ENCODE assay signal across 14 mouse cellular contexts in genomic region chr2:173172386-173172785, GRCm38 (mm10). TPM values are rescaled to one million over a fixed set of nuclear protein-coding genes. Genes with fewer than 3 reads are reported as not detected.
DNase-seq lines count a peak whose midpoint lies in the region; ATAC-seq and TF ChIP-seq lines count a peak whose summit lies in the region.
"Had no signal": no experiment of that assay in that cellular context is flagged by ENCODE, and none has a peak within 500 bp of the region (broad histone marks: within the 10 kb centered on the region; RNA-seq: fewer than 3 reads in every experiment).

No protein-coding gene starts in this region.

- H3K4me3 ChIP-seq in intestine, embryonic 14.5 days (ENCODE audit: low read depth, low read length), result no peak overlapping the region
- H3K4me3 ChIP-seq in intestine, embryonic 15.5 days (replicated peaks), result no peak overlapping the region
- no peak overlapping the region for H3K4me3 ChIP-seq in bone marrow, adult 2 months (replicated peaks; ENCODE audit: control insufficient read depth, low read depth, low read length)

- H3K4me2 ChIP-seq in intestine, embryonic 14.5 days (ENCODE audit: low read length), result no peak overlapping the region
- H3K4me2 ChIP-seq in intestine, embryonic 15.5 days (replicated peaks), result no peak overlapping the region

- no peak overlapping the region for H3K9ac ChIP-seq in intestine, embryonic 14.5 days (ENCODE audit: low read length)
- H3K9ac ChIP-seq in intestine, embryonic 15.5 days, result no peak overlapping the region

- H3K27ac ChIP-seq in intestine, embryonic 14.5 days (ENCODE audit: low read depth), result no peak overlapping the region
- no peak overlapping the region for H3K27ac ChIP-seq in intestine, embryonic 15.5 days
- 0 out of 2 replicates have a peak overlapping the region, but pooled peaks have one; percentile 5 for H3K27ac ChIP-seq in bone marrow, adult 2 months (ENCODE audit: control insufficient read depth, insufficient read depth, low read depth, low read length, poor library complexity)

- no peaks in the 10 kb centered on the region for H3K9me3 ChIP-seq in intestine, embryonic 14.5 days (ENCODE audit: control insufficient read depth, low read length)
- no peaks in the 10 kb centered on the region for H3K9me3 ChIP-seq in intestine, embryonic 15.5 days

- no peak for ATAC-seq in intestine, embryonic 14.5 days (replicated peaks; ENCODE audit: low FRiP score, low TSS enrichment, low read depth)
- ATAC-seq in intestine, embryonic 15.5 days, result no peak
- peak; percentile 17 for ATAC-seq in granulocyte monocyte progenitor cell, adult 5-6 weeks (replicated peaks; ENCODE audit: poor library complexity, severe bottlenecking)
- peak; percentile 14; the same call in 1 of the 2 replicates for ATAC-seq in megakaryocyte, adult 5-6 weeks (ENCODE audit: poor library complexity, severe bottlenecking)
- no peak for ATAC-seq in cerebellum, adult (ENCODE audit: insufficient number of reproducible peaks, low FRiP score, low TSS enrichment)

- no peak for TF ChIP-seq CTCF in bone marrow, adult 2 months (IDR thresholded peaks at IDR 0.05; ENCODE audit: control insufficient read depth, insufficient read depth, low read length)

- no peaks in the 10 kb centered on the region for H3K36me3 ChIP-seq in intestine, embryonic 14.5 days (ENCODE audit: control insufficient read depth, insufficient read depth, low read length)
- H3K36me3 ChIP-seq in intestine, embryonic 15.5 days, result no peaks in the 10 kb centered on the region

- no peak for TF ChIP-seq POLR2A in bone marrow, adult 2 months (IDR thresholded peaks at IDR 0.05; ENCODE audit: borderline replicate concordance, control insufficient read depth, low read depth, low read length)

- 91% methylated on average over 1 of the region's 1 CpGs for WGBS in intestine, embryonic 14.5 days
- 95% methylated on average over 1 of the region's 1 CpGs for WGBS in intestine, embryonic 15.5 days
- 14% methylated on average over 1 of the region's 1 CpGs for WGBS in bone marrow, adult 2 months

- peak; percentile 53 for DNase-seq in intestine, embryonic 14.5 days (ENCODE audit: low spot score)
- no peak for DNase-seq in MN1 (ENCODE audit: low spot score)
- no peak for DNase-seq in cerebellum, postnatal 25 days
- DNase-seq: gastrocnemius, postnatal 25 days; heart, postnatal 36 days; lung, postnatal 14 days had no signal

- H3K4me1 ChIP-seq in intestine, embryonic 14.5 days (replicated peaks; ENCODE audit: control insufficient read depth, insufficient read depth, low read length), result peaks cover 27% of the 10 kb centered on the region
- H3K4me1 ChIP-seq in intestine, embryonic 15.5 days (replicated peaks), result peaks cover 35% of the 10 kb centered on the region
- H3K4me1 ChIP-seq in bone marrow, adult 2 months (ENCODE audit: control insufficient read depth, insufficient read depth, low read length), result peaks cover 7% of the 10 kb centered on the region; the same call in 1 of the 2 replicates

- H3K27me3 ChIP-seq in intestine, embryonic 14.5 days (replicated peaks; ENCODE audit: control insufficient read depth, insufficient read depth, low read length), result peaks cover 21% of the 10 kb centered on the region; the same call in 1 of the 2 replicates
- H3K27me3 ChIP-seq in intestine, embryonic 15.5 days (replicated peaks), result peaks cover 13% of the 10 kb centered on the region

RNA-seq across cellular contexts. Expression of gene Pck1, which starts 19.5 kb away (rescaled TPM):
- polyA plus RNA-seq in intestine, embryonic 14.5 days (2014; fragmentation: Nextera tagmentation; extraction: Ambion mirVana), result 0.77 and 0.87 TPM in 2 replicates
- polyA plus RNA-seq in intestine, embryonic 15.5 days (2015; fragmentation: Nextera tagmentation; extraction: Ambion mirVana), result 7.0 and 8.4 TPM in 2 replicates
- 4.9 and 16.4 TPM in 2 replicates for polyA plus RNA-seq in bone marrow, adult 2 months (2011; ENCODE audit: insufficient read depth, insufficient read length, low replicate concordance, missing spikeins)
- total RNA-seq in granulocyte monocyte progenitor cell, adult 5-6 weeks (2014; fragmentation: Nextera tagmentation), result not detected in 2 replicates
- total RNA-seq in granulocyte monocyte progenitor cell, adult 5-6 weeks (2017), result not detected in 2 replicates
- not detected in 2 replicates for total RNA-seq in megakaryocyte, adult 5-6 weeks (2015)
- total RNA-seq in megakaryocyte, adult 5-6 weeks (2017), result not detected in 2 replicates
- polyA plus RNA-seq: brain, embryonic 14.5 days; C2C12; embryonic facial prominence, embryonic 11.5 days had no signal

RNA-seq across cellular contexts. Expression of gene Zbp1, which starts 46.3 kb away (rescaled TPM):
- polyA plus RNA-seq in intestine, embryonic 14.5 days (2014; fragmentation: Nextera tagmentation; extraction: Ambion mirVana), result 0.65 and 0.90 TPM in 2 replicates
- polyA plus RNA-seq in intestine, embryonic 15.5 days (2015; fragmentation: Nextera tagmentation; extraction: Ambion mirVana), result 0.55 and 0.95 TPM in 2 replicates
- polyA plus RNA-seq in bone marrow, adult 2 months (2011; ENCODE audit: insufficient read depth, insufficient read length, low replicate concordance, missing spikeins), result 8.1 and 9.1 TPM in 2 replicates
- total RNA-seq in granulocyte monocyte progenitor cell, adult 5-6 weeks (2014; fragmentation: Nextera tagmentation), result 1.8 and 5.0 TPM in 2 replicates
- total RNA-seq in granulocyte monocyte progenitor cell, adult 5-6 weeks (2017), result 1.2 and 5.3 TPM in 2 replicates
- total RNA-seq in megakaryocyte, adult 5-6 weeks (2015), result 54.6 and 63.0 TPM in 2 replicates
- total RNA-seq in megakaryocyte, adult 5-6 weeks (2017), result 35.6 and 56.8 TPM in 2 replicates
- polyA plus RNA-seq: embryonic facial prominence, embryonic 11.5 days had no signal

RNA-seq across cellular contexts. Expression of gene Ctcfl, which starts 53.1 kb away (rescaled TPM):
- polyA plus RNA-seq in intestine, embryonic 14.5 days (2014; fragmentation: Nextera tagmentation; extraction: Ambion mirVana), result 0.12 and 0.16 TPM in 2 replicates
- 0.23 and 0.36 TPM in 2 replicates for polyA plus RNA-seq in intestine, embryonic 15.5 days (2015; fragmentation: Nextera tagmentation; extraction: Ambion mirVana)
- not detected in 2 replicates for polyA plus RNA-seq in bone marrow, adult 2 months (2011; ENCODE audit: insufficient read depth, insufficient read length, low replicate concordance, missing spikeins)
- total RNA-seq in granulocyte monocyte progenitor cell, adult 5-6 weeks (2014; fragmentation: Nextera tagmentation), result not detected in 2 replicates
- total RNA-seq in granulocyte monocyte progenitor cell, adult 5-6 weeks (2017), result not detected in 2 replicates
- 0.11 TPM in 1 of 2 replicates, not detected in the other for total RNA-seq in megakaryocyte, adult 5-6 weeks (2015)
- not detected in 2 replicates for total RNA-seq in megakaryocyte, adult 5-6 weeks (2017)
- total RNA-seq: gastrocnemius, postnatal 25 days had no signal
- polyA plus RNA-seq: brain, embryonic 14.5 days; C2C12; embryonic facial prominence, embryonic 11.5 days had no signal

Comparison
In these comparisons a context has a peak if more than half of its experiments do, and no peak if none do; other contexts are left out.
1. ATAC-seq: peak in granulocyte monocyte progenitor cell, adult 5-6 weeks (single experiment) and megakaryocyte, adult 5-6 weeks (single experiment); none in intestine, embryonic 14.5 days (single experiment), intestine, embryonic 15.5 days (single experiment) and cerebellum, adult (single experiment).